Mouse (Mus musculus) hematopoietic multipotent progenitor cell, adult 10-12 weeks (in vitro differentiated cells): ENCODE results near the gene Zbtb14. TPM values are rescaled to one million over a fixed set of nuclear protein-coding genes. Genes with fewer than 3 reads are reported as not detected.

Experiments
- polyA plus RNA-seq: library from polyadenylated mRNA; stranded (reverse); fragments of >175 nt; gene quantifications from 2 replicates; pipeline ENCODE4 v1.2.3, GENCODE M21; 2012; ENCODE audit warnings: low replicate concordance

Zbtb14 gene
- 1.6 and 4.1 TPM in 2 replicates for polyA plus RNA-seq

GRCm38 (mm10) chr17:69382511-69383100, at the start of gene Zbtb14:
Zbtb14 (plus strand) TSS chr17:69383050.

GRCm38 (mm10) chr17:69438990-69439491, 56.2 kb downstream of the Zbtb14 start, which contains the start of gene Akain1:
Akain1 (plus strand) TSS chr17:69439326.

Other genes with a start within 250 kb of the Zbtb14 start
- gene Akain1, start 56.3 kb downstream of the Zbtb14 start, polyA plus RNA-seq = not detected in 2 replicates